Mouse (Mus musculus) gastrocnemius, postnatal 36 days (tissue): ENCODE data around the gene Actr1b. TPM values are rescaled to one million over a fixed set of nuclear protein-coding genes. Genes with fewer than 3 reads are reported as not detected.

Experiments
- DNase-seq, 2 experiments: peaks; one replicate each; pipeline ENCODE4 v3.0.0; 2022
- intact Hi-C: fragments of 180-260 bp; cut with DNase I; formaldehyde crosslinking; loops from one replicate; pipeline ENCODE4 v1.15.1; 2025
- microRNA-seq, 2 experiments: library from miRNA; unstranded; fragments of <30 nt; microRNA quantifications; one replicate each; pipeline ENCODE4 v1.2.0; 2021
- total RNA-seq, 2 experiments: library from RNA; stranded (reverse); gene quantifications; 2 replicates each; pipeline ENCODE4 v1.2.3; 2021

Gene Actr1b
- total RNA-seq, 2 experiments from 2014 or later = 117 to 148 TPM

- intact Hi-C loops = no loop called here
- DNase-seq = no peak
Observed at GRCm38 (mm10) chr1:36658621-36659399, 55.4 kb downstream of the Actr1b start.

- intact Hi-C loops = no loop called here
- no peak for DNase-seq
Observed at GRCm38 (mm10) chr1:36657658-36658415, 56.4 kb downstream of the Actr1b start.

GRCm38 (mm10) chr1:36656233-36656632 lies 58.0 kb downstream of the Actr1b start:
- DNase-seq = no peak
- intact Hi-C loops = no loop called here

GRCm38 (mm10) chr1:36655039-36655438 lies 59.2 kb downstream of the Actr1b start:
- DNase-seq = no peak

More at GRCm38 (mm10) chr1:36655039-36655438, 59.2 kb downstream of the Actr1b start:
- intact Hi-C loops = no loop called here

Small RNA genes within 50 kb of the gene (microRNA-seq; reads per million reads assigned to microRNA genes)
- 0 reads per million in 2 experiments for gene Gm24133

Other genes starting within 250 kb of the Actr1b start
- 1 to 10 TPM; 7.0 to 7.1 TPM for gene Cnnm4, start 242.8 kb downstream of the Actr1b start, total RNA-seq
- 10 to 100 TPM; 10.8 to 12.2 TPM for gene Cnnm3, start 202.6 kb downstream of the Actr1b start, total RNA-seq
- 1,000 to 10,000 TPM; 2,677 to 2,859 TPM for gene Ankrd23, start 177.5 kb downstream of the Actr1b start, total RNA-seq
- 1,000 to 10,000 TPM; 1,257 to 1,260 TPM for gene Gm42417, start 175.0 kb downstream of the Actr1b start, total RNA-seq
- 1 to 10 TPM; 7.8 to 8.5 TPM for gene Ankrd39, start 167.0 kb downstream of the Actr1b start, total RNA-seq
- gene Sema4c, start 156.1 kb downstream of the Actr1b start, total RNA-seq = 1 to 10 TPM; 6.3 to 7.4 TPM
- gene Fam178b, start 31.2 kb downstream of the Actr1b start, total RNA-seq = 1 to 10 TPM in 1 of 2 experiments, not detected in 1; 1.2 TPM
- gene Cox5b, start 23.0 kb downstream of the Actr1b start, total RNA-seq = 1,000 to 10,000 TPM; 1,244 to 1,300 TPM
- gene 4933424G06Rik, start 4.3 kb downstream of the Actr1b start, total RNA-seq = under 1 TPM in 1 of 2 experiments, not detected in 1; 0.49 TPM
- under 1 TPM in 1 of 2 experiments, not detected in 1; 0.89 TPM for gene Zap70, start 47.4 kb upstream of the Actr1b start, total RNA-seq
- 10 to 100 TPM; 21.0 to 23.7 TPM for gene Tmem131, start 229.2 kb upstream of the Actr1b start, total RNA-seq